Mouse (Mus musculus) liver, embryonic 16.5 days (tissue): Measurements from ENCODE around the gene Myh11. TPM values are rescaled to one million over a fixed set of nuclear protein-coding genes. Genes with fewer than 3 reads are reported as not detected.

Source experiments
- ATAC-seq: fragments of 200-750 bp; cut with Nextera tagmentation; 2 replicates; pipeline ENCODE4 v1.8.0; 2017; ENCODE audit warnings: low read depth, mild to moderate bottlenecking, moderate number of reproducible peaks, moderate library complexity
- H3K27ac ChIP-seq: fragments of 300-500 bp; sonication (generic); 2 replicates; pipeline ENCODE4 v1.5.1; 2014; ENCODE audit warnings: mild to moderate bottlenecking, low read length
- H3K27me3 ChIP-seq: fragments of 300-500 bp; sonication (generic); 2 replicates; pipeline ENCODE4 v1.6.1; 2014; ENCODE audit warnings: low read depth, low read length, mixed read lengths; ENCODE audit not compliant: control insufficient read depth, insufficient read depth
- H3K36me3 ChIP-seq: fragments of 300-500 bp; sonication (generic); 2 replicates; pipeline ENCODE4 v1.6.1; 2014; ENCODE audit warnings: mild to moderate bottlenecking; ENCODE audit not compliant: control insufficient read depth, insufficient read depth
- H3K4me1 ChIP-seq: fragments of 300-500 bp; sonication (generic); 2 replicates; pipeline ENCODE4 v1.6.1; 2014; ENCODE audit warnings: low read depth, low read length, mixed read lengths; ENCODE audit not compliant: control insufficient read depth
- H3K4me2 ChIP-seq: fragments of 300-500 bp; sonication (generic); 2 replicates; pipeline ENCODE4 v1.6.1; 2014; ENCODE audit warnings: low read depth, low read length, mixed read lengths
- H3K4me3 ChIP-seq: fragments of 300-500 bp; sonication (generic); 2 replicates; pipeline ENCODE4 v1.5.1; 2014; ENCODE audit warnings: low read depth, mild to moderate bottlenecking, low read length
- H3K9ac ChIP-seq: fragments of 300-500 bp; sonication (generic); 2 replicates; pipeline ENCODE4 v1.6.1; 2014; ENCODE audit warnings: low read depth, low read length
- H3K9me3 ChIP-seq: fragments of 300-500 bp; sonication (generic); replicated peaks from 2 replicates; pipeline ENCODE4 v1.6.1; 2016; ENCODE audit warnings: low read length; ENCODE audit not compliant: control insufficient read depth
- WGBS: fragments of 180-500 bp; shearing (Covaris S2); extraction: QIAGEN DNeasy Blood & Tissue Kit; methylation state at CpG from one replicate; pipeline ENCODE4 v1.1.7; 2014; ENCODE audit not compliant: insufficient replicate concordance; 5-methylcytosine and 5-hydroxymethylcytosine counted together
- polyA plus RNA-seq: library from polyadenylated mRNA; unstranded; fragments of >200 nt; fragmentation: Nextera tagmentation; extraction: Ambion mirVana; gene quantifications from 2 replicates; pipeline ENCODE4 v1.2.1, GENCODE M21; 2015

Gene Myh11
- polyA plus RNA-seq, 1 experiment from 2014 or later = 1.7 TPM

DNA sequence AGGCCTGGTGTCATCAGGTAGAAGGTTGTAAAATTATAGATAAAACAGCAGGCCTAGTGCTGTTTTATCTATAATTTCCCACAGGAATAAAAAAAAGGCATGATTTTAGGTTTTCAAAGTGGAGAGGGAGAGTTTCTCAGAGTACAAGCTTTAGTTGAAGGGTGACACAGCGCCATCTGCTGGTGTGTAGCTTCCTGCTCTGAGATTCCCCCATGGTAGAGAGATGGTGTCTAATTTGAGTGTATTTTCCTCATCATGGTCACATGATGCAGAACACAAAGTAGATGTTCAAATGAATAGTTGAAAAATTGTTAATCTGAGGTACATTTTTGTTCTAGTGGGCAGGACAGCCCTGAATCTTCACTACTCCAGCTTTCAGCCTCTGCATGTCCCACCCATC is 95.7 kb downstream of the Myh11 start:
- ATAC-seq = no peak
- no peaks in the 10 kb centered on the region for H3K27me3 ChIP-seq
- H3K4me1 ChIP-seq = peaks cover 3% of the 10 kb centered on the region; the same call in 1 of the 2 replicates
- no peaks in the 10 kb centered on the region for H3K9me3 ChIP-seq
- peaks cover 20% of the 10 kb centered on the region for H3K36me3 ChIP-seq
- H3K4me2 ChIP-seq = no peak overlapping the region
- H3K4me3 ChIP-seq = no peak overlapping the region
- 22% methylated on average over 1 of the region's 1 CpGs for WGBS
- no peak overlapping the region for H3K9ac ChIP-seq
- no peak overlapping the region for H3K27ac ChIP-seq

DNA sequence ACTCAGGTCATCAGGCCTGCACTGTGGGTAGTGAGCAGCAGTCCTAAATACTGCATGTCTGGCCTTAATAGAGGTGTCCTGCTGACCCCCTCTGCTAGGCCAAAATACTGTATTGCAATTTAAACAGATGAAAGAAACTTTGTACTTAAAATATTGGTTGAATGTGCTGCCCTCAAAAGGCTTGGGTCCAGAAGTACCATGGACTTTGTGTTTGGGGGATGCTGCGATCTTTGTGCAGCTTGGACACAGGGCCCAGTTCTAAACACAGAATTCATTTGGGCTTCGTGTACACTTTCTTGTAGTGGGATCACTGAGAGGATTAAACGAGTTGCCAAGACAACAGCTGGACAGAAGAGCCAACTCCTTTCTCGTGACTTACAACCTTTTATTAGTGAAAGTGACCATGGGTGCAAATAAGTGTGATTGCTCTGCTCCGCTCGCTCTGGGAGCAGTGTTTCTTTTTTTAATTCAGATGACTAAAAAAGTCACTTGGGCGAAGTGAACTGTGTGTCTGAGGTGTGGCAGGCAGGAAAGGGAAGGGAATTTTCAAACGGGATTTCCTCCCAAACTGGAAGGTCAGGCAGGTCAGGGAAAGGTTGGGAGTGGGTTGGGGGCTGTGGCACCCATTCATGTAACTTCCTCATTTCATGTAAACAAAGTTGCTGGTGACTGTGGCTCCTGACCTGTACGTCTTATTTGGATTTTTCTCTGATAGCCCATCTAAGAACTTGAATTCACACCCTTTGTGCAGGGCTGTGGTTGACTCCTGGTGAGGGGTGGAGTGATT is 96.8 kb downstream of the Myh11 start:
- H3K4me3 ChIP-seq = no peak overlapping the region
- peaks cover 3% of the 10 kb centered on the region; the same call in 1 of the 2 replicates for H3K4me1 ChIP-seq
- H3K9ac ChIP-seq = no peak overlapping the region
- 0 out of 2 replicates have a peak overlapping the region, but pooled peaks have one; percentile 1 for H3K27ac ChIP-seq
- H3K36me3 ChIP-seq = peaks cover 31% of the 10 kb centered on the region
- ATAC-seq = no peak
- no peaks in the 10 kb centered on the region for H3K9me3 ChIP-seq
- no peaks in the 10 kb centered on the region for H3K27me3 ChIP-seq
- WGBS = 66% methylated on average over 9 of the region's 9 CpGs
- no peak overlapping the region for H3K4me2 ChIP-seq

DNA sequence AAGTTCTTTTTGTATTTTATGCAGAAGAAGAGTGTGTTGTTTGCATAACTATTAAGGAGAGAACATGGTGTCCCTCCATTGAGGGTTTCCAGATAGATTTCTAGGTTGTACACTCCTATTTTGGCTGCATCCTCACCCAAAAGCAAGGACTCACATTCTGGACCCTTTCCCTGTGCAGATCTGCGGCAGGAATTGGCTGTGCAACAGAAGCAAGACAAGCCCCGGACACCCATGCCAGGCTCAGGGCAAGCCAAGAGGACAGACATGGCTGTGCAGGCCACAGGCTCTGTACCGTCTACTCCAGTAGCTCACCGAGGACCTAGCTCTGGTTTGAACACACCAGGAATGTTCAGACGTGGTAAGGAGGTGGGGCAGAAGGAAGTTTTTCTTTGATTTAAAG is 105.7 kb downstream of the Myh11 start:
- no peak overlapping the region for H3K27ac ChIP-seq
- no peaks in the 10 kb centered on the region for H3K4me1 ChIP-seq
- WGBS = 87% methylated on average over 5 of the region's 5 CpGs
- H3K4me2 ChIP-seq = no peak overlapping the region
- H3K4me3 ChIP-seq = no peak overlapping the region
- peaks cover 83% of the 10 kb centered on the region for H3K36me3 ChIP-seq
- no peaks in the 10 kb centered on the region for H3K9me3 ChIP-seq
- ATAC-seq = no peak
- no peak overlapping the region for H3K9ac ChIP-seq
- H3K27me3 ChIP-seq = no peaks in the 10 kb centered on the region

DNA sequence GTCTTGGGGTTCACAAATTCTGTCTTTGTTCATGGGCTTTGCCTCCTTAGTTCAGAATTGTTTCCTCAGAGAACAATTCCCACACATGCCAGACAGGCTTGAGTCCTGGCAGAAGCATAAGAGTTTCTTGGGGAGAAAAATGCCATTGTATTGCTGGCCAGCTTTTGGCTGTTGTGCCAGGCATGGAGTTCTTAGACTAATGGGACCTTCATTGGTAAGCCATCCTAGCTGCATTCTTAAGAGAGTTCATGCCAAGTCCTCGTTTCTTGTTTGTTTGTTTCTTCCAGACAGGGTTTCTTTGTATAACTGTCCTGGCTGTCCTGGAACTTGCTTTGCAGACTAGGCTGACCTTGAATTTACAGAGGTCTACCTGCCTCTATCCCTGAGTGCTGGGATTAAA is 107.3 kb downstream of the Myh11 start:
- no peak overlapping the region for H3K4me2 ChIP-seq
- H3K27me3 ChIP-seq = no peaks in the 10 kb centered on the region
- H3K4me1 ChIP-seq = no peaks in the 10 kb centered on the region
- H3K36me3 ChIP-seq = peaks cover 83% of the 10 kb centered on the region
- H3K4me3 ChIP-seq = no peak overlapping the region
- H3K9ac ChIP-seq = no peak overlapping the region
- 64% methylated on average over 1 of the region's 1 CpGs for WGBS
- no peak overlapping the region for H3K27ac ChIP-seq
- ATAC-seq = no peak
- H3K9me3 ChIP-seq = no peaks in the 10 kb centered on the region

DNA sequence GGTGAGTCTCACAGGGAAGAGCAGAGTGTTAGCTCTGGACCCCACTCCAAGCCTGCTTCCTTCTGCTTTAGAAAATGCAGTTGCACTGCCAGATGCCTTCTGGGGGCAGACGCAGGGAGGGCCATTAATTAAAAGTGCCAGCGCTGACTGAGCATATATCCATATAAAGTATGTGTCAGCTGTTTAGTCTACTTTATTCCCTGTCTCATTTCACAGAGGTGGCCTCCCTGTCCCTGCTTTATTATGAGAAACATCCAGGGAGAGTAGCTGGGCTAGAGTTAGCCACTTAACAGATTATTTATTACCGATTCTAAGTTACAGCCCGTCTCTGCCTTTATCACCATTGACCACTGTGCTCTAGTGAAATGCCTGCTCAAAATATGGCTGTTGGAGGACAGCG is 108.8 kb downstream of the Myh11 start:
- WGBS = 87% methylated on average over 5 of the region's 5 CpGs
- no peak for ATAC-seq
- no peak overlapping the region for H3K27ac ChIP-seq
- no peak overlapping the region for H3K4me2 ChIP-seq
- no peak overlapping the region for H3K4me3 ChIP-seq
- no peaks in the 10 kb centered on the region for H3K27me3 ChIP-seq
- no peaks in the 10 kb centered on the region for H3K9me3 ChIP-seq
- peaks cover 81% of the 10 kb centered on the region for H3K36me3 ChIP-seq
- H3K9ac ChIP-seq = no peak overlapping the region
- H3K4me1 ChIP-seq = no peaks in the 10 kb centered on the region; the same call in 1 of the 2 replicates

DNA sequence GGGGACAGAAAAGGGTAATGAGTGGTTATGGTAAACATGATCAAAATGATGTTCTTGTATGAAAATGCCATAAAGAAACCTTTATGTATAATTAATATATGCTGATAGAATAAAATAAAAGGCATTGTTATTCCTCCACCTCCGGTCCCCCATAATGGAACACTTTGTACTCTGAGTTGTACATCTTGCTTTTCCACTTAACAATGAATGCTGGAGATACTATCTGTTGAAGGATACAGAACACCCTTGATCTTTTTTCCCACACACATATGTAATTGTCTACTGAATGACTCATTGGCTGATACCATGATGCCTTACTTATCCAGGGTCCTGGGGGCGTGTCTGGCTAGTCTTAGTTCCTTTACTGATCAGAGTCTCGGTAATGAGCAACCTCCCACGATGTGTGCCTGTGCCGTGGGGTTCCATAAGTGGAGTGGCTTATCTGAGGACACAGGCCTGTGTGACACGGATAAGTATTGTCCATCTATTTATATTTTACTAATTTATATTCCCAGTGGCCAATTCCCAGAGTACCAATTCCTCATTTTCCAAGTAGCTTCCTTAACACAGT is 110.9 kb downstream of the Myh11 start:
- no peak overlapping the region for H3K9ac ChIP-seq
- H3K36me3 ChIP-seq = peaks cover 86% of the 10 kb centered on the region
- no peak for ATAC-seq

DNA sequence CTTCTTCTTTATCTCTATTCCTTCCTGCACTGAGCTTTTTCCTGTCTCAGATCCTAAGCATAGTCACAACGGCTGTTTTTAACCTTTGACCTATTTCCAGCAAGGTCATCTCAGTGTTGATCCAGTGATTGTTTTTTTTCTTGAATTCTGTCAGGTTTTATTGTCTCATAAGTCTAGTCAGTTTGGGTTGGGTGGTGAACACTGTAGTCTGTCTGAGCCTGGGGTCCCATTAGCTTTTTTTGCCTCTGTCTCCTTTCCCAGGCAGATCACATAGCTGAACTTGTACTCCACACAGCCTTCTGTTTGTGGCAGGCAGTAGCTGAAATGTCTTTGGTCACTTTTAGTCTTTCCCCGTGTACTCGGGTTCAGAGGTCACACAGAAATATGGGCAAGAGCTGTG is 113.1 kb downstream of the Myh11 start:
- Histone ChIP-seq H3K27me3 (no peaks in the 10 kb centered on the region), H3K36me3 (peaks cover 85% of the 10 kb centered on the region), H3K4me1 (no peaks in the 10 kb centered on the region; the same call in 1 of the 2 replicates), H3K27ac (no peak overlapping the region), H3K4me2 (no peak overlapping the region), H3K9ac (no peak overlapping the region), H3K4me3 (no peak overlapping the region), H3K9me3 (no peaks in the 10 kb centered on the region)
- no peak for ATAC-seq
- 41% methylated on average over 3 of the region's 3 CpGs for WGBS

More for the DNA sequence above, 110.9 kb downstream of the Myh11 start:
- WGBS = 57% methylated on average over 6 of the region's 6 CpGs
- H3K4me3 ChIP-seq = no peak overlapping the region
- no peaks in the 10 kb centered on the region; the same call in 1 of the 2 replicates for H3K4me1 ChIP-seq
- H3K9me3 ChIP-seq = no peaks in the 10 kb centered on the region
- H3K27me3 ChIP-seq = no peaks in the 10 kb centered on the region
- H3K27ac ChIP-seq = no peak overlapping the region
- no peak overlapping the region for H3K4me2 ChIP-seq

DNA sequence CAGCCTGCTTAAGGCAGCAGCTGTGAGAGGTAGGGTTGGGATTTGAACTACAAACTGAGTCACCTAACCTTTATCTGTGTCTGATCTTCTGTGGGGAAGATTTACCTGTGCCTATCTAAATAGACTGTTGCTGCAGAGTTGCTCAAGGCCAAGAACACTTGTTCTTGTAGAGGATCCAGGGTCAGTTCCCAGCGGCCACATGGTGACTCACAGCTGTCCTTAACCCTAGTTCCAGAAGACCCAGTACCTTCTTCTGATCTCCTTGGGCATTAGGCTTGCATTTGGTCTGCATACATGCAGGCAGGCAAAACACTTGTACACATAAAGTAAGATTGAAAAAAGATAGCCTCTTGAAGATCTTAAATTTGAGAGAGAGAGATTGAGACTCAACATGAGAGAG is 121.5 kb downstream of the Myh11 start:
- Histone ChIP-seq H3K9me3 (no peaks in the 10 kb centered on the region), H3K36me3 (peaks cover 53% of the 10 kb centered on the region), H3K27me3 (no peaks in the 10 kb centered on the region), H3K4me3 (no peak overlapping the region), H3K4me2 (no peak overlapping the region), H3K27ac (no peak overlapping the region), H3K4me1 (peaks cover 22% of the 10 kb centered on the region), H3K9ac (no peak overlapping the region)
- no peak for ATAC-seq
- WGBS = 86% methylated on average over 1 of the region's 1 CpGs

DNA sequence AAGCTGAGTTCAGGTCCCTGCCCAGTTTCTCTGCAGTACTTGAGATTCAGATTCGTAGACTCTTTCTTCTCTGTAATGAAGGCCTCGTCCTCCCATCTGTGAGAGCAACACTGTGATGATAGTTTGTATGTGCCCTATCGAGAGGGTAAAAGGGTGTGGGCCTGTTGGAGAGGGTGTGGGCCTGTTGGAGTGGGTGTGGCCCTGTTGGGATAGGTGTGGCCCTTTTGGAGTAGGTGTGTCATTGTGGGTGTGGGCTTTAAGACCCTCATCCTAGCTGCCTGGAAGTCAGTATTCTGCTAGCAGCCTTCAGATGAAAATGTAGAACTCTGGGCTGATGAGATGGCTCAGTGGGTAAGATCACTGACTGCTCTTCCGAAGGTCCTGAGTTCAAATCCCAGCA is 124.7 kb downstream of the Myh11 start:
- 46% methylated on average over 4 of the region's 4 CpGs for WGBS
- ATAC-seq = peak; percentile 23
- Histone ChIP-seq H3K9ac (no peak overlapping the region; the same call in 1 of the 2 replicates), H3K27ac (peak overlapping the region; percentile 71), H3K4me1 (peaks cover 34% of the 10 kb centered on the region), H3K4me3 (peak overlapping the region; percentile 85), H3K4me2 (peak overlapping the region; percentile 89), H3K36me3 (peaks cover 26% of the 10 kb centered on the region), H3K27me3 (no peaks in the 10 kb centered on the region), H3K9me3 (no peaks in the 10 kb centered on the region)
